Mouse (Mus musculus) kidney, embryonic 14.5 days (tissue): ENCODE measurements at regions not wholly inside any gene's neighbourhood (a gene's known extent, or its start where the extent isn't known, plus 50 kb on each side); places are given as distances from the start of the nearest gene placed in this dataset.

Experiments used
- ATAC-seq: fragments of 200-750 bp; cut with Nextera tagmentation; 2 replicates; pipeline ENCODE4 v1.8.0; 2017; ENCODE audit warnings: moderate number of reproducible peaks, mild to moderate bottlenecking, moderate TSS enrichment, moderate library complexity; ENCODE audit not compliant: low FRiP score, low TSS enrichment
- H3K27ac ChIP-seq: fragments of 300-500 bp; sonication (generic); 2 replicates; pipeline ENCODE4 v1.5.1; 2014; ENCODE audit warnings: low read depth, mild to moderate bottlenecking, low read length, moderate library complexity, mixed read lengths
- H3K27me3 ChIP-seq: fragments of 300-500 bp; sonication (generic); 2 replicates; pipeline ENCODE4 v1.6.1; 2014; ENCODE audit warnings: mild to moderate bottlenecking, low read length; ENCODE audit not compliant: control insufficient read depth, insufficient read depth
- H3K36me3 ChIP-seq: fragments of 300-500 bp; sonication (generic); 2 replicates; pipeline ENCODE4 v1.6.1; 2014; ENCODE audit warnings: low read length, mixed read lengths; ENCODE audit not compliant: control insufficient read depth, insufficient read depth
- H3K4me1 ChIP-seq: fragments of 300-500 bp; sonication (generic); 2 replicates; pipeline ENCODE4 v1.6.1; 2014; ENCODE audit warnings: low read length, mixed read lengths; ENCODE audit not compliant: control insufficient read depth, insufficient read depth
- H3K4me2 ChIP-seq: fragments of 300-500 bp; sonication (generic); replicated peaks from 2 replicates; pipeline ENCODE4 v1.6.1; 2014; ENCODE audit warnings: low read depth, mild to moderate bottlenecking, low read length
- H3K4me3 ChIP-seq: fragments of 300-500 bp; sonication (generic); 2 replicates; pipeline ENCODE4 v1.5.1; 2014; ENCODE audit warnings: mild to moderate bottlenecking, low read length
- H3K9ac ChIP-seq: fragments of 300-500 bp; sonication (generic); 2 replicates; pipeline ENCODE4 v1.6.1; 2014; ENCODE audit warnings: low read depth, mild to moderate bottlenecking, low read length, moderate library complexity
- H3K9me3 ChIP-seq: fragments of 300-500 bp; sonication (generic); 2 replicates; pipeline ENCODE4 v1.6.1; 2016; ENCODE audit warnings: low read length; ENCODE audit not compliant: control insufficient read depth
- WGBS: fragments of 180-500 bp; shearing (Covaris S2); extraction: QIAGEN DNeasy Blood & Tissue Kit; methylation state at CpG from one replicate; pipeline ENCODE4 v1.1.7; 2014; 5-methylcytosine and 5-hydroxymethylcytosine counted together

- 55% methylated on average over 3 of the region's 3 CpGs for WGBS
- ATAC-seq: no peak
- Histone ChIP-seq H3K9ac (no peak overlapping the region), H3K4me3 (no peak overlapping the region), H3K4me1 (peaks cover 13% of the 10 kb centered on the region), H3K27me3 (peaks cover 4% of the 10 kb centered on the region; the same call in 1 of the 2 replicates), H3K36me3 (no peaks in the 10 kb centered on the region), H3K27ac (no peak overlapping the region), H3K4me2 (no peak overlapping the region), H3K9me3 (no peaks in the 10 kb centered on the region)
Observed at GRCm38 (mm10) chr1:61146222-61146723, 168.5 kb downstream of the Icos start.

GRCm38 (mm10) chr1:61151742-61152141 lies 174.0 kb downstream of the Icos start:
- Histone ChIP-seq H3K9me3 (no peaks in the 10 kb centered on the region), H3K4me1 (no peaks in the 10 kb centered on the region), H3K4me2 (no peak overlapping the region), H3K27me3 (no peaks in the 10 kb centered on the region), H3K9ac (no peak overlapping the region), H3K4me3 (no peak overlapping the region), H3K27ac (no peak overlapping the region), H3K36me3 (no peaks in the 10 kb centered on the region)
- WGBS: 40% methylated on average over 2 of the region's 2 CpGs
- ATAC-seq: no peak

- Histone ChIP-seq H3K4me1 (no peaks in the 10 kb centered on the region), H3K27ac (no peak overlapping the region), H3K27me3 (no peaks in the 10 kb centered on the region), H3K9me3 (no peaks in the 10 kb centered on the region), H3K4me2 (no peak overlapping the region), H3K4me3 (no peak overlapping the region), H3K9ac (no peak overlapping the region), H3K36me3 (no peaks in the 10 kb centered on the region)
- WGBS: 75% methylated on average over 5 of the region's 5 CpGs
- ATAC-seq: no peak
Observed at GRCm38 (mm10) chr1:61152157-61152556, 174.4 kb downstream of the Icos start.

DNA sequence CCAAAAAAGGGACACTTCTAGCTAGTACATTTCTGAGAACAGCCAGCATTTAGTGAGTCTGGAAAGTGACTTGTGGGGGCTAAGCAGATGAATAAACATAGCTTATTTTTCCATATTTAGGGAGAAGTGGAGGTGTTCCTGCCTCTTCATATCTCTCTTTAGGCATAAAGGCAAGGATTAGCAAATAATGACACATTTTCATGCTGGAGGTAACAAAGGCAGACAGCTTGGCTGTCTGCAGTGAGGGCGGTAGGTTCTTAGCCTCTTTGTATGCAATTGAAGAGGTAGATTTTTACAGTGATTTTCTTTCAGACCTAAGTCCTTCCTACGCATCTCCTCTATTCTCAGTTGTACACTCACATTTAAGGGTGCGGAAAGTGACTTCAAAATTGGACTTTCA lies 176.5 kb downstream of the Icos start:
- no peaks in the 10 kb centered on the region for H3K36me3 ChIP-seq
- 95% methylated on average over 3 of the region's 3 CpGs for WGBS

GRCm38 (mm10) chr1:61157271-61157670 lies 179.5 kb downstream of the Icos start:
- H3K4me2 ChIP-seq: no peak overlapping the region
- H3K9me3 ChIP-seq: no peaks in the 10 kb centered on the region
- no peaks in the 10 kb centered on the region for H3K27me3 ChIP-seq
- H3K4me1 ChIP-seq: no peaks in the 10 kb centered on the region
- no peak overlapping the region for H3K4me3 ChIP-seq
- WGBS: 85% methylated on average over 4 of the region's 4 CpGs
- H3K36me3 ChIP-seq: no peaks in the 10 kb centered on the region
- no peak overlapping the region for H3K27ac ChIP-seq
- no peak overlapping the region for H3K9ac ChIP-seq
- no peak for ATAC-seq

More for the DNA sequence above, 176.5 kb downstream of the Icos start:
- no peak for ATAC-seq
- Histone ChIP-seq H3K27ac (no peak overlapping the region), H3K27me3 (no peaks in the 10 kb centered on the region), H3K9me3 (no peaks in the 10 kb centered on the region), H3K4me3 (no peak overlapping the region), H3K4me1 (no peaks in the 10 kb centered on the region), H3K9ac (no peak overlapping the region), H3K4me2 (no peak overlapping the region)

DNA sequence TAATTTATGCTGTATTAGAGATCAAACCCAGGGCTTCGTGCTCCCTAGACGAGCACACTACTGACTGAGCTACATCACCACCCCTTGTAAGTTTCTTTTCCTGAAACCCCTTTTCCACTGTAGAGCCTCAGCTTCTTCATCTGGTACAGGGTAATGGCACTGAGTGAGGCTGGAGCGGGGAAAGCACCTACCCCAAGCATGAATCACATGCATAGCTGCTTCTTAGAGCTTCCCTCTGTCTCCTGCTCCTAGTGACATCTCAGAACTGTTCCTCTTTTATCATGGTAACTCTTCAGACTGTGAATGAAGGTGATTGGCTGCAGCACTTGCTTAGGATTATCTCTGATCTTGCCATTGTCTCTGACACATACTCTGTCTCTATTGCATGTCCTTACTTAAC lies 182.8 kb downstream of the Icos start:
- no peak for ATAC-seq
- Histone ChIP-seq H3K27me3 (no peaks in the 10 kb centered on the region), H3K4me1 (no peaks in the 10 kb centered on the region), H3K9me3 (no peaks in the 10 kb centered on the region), H3K4me3 (no peak overlapping the region), H3K9ac (no peak overlapping the region), H3K27ac (no peak overlapping the region), H3K4me2 (no peak overlapping the region), H3K36me3 (no peaks in the 10 kb centered on the region)
- 79% methylated on average over 3 of the region's 3 CpGs for WGBS

GRCm38 (mm10) chr1:61164271-61164670 lies 186.5 kb downstream of the Icos start:
- H3K4me3 ChIP-seq: no peak overlapping the region
- H3K36me3 ChIP-seq: no peaks in the 10 kb centered on the region
- no peaks in the 10 kb centered on the region for H3K9me3 ChIP-seq
- 87% methylated on average over 2 of the region's 2 CpGs for WGBS
- no peaks in the 10 kb centered on the region for H3K4me1 ChIP-seq
- ATAC-seq: no peak
- H3K4me2 ChIP-seq: no peak overlapping the region
- no peak overlapping the region for H3K9ac ChIP-seq
- no peaks in the 10 kb centered on the region for H3K27me3 ChIP-seq
- H3K27ac ChIP-seq: no peak overlapping the region

- no peak overlapping the region for H3K4me2 ChIP-seq
- H3K4me1 ChIP-seq: no peaks in the 10 kb centered on the region
- H3K36me3 ChIP-seq: no peaks in the 10 kb centered on the region
- H3K27ac ChIP-seq: no peak overlapping the region
- no peak overlapping the region for H3K9ac ChIP-seq
- no peak overlapping the region for H3K4me3 ChIP-seq
- H3K9me3 ChIP-seq: no peaks in the 10 kb centered on the region
- ATAC-seq: no peak
- H3K27me3 ChIP-seq: no peaks in the 10 kb centered on the region
- WGBS: 73% methylated on average over 6 of the region's 6 CpGs
Observed at GRCm38 (mm10) chr1:61171941-61172340, 194.2 kb downstream of the Icos start.

GRCm38 (mm10) chr1:61172946-61173345 lies 195.2 kb downstream of the Icos start:
- no peak overlapping the region for H3K9ac ChIP-seq
- H3K9me3 ChIP-seq: no peaks in the 10 kb centered on the region
- no peaks in the 10 kb centered on the region for H3K36me3 ChIP-seq
- 78% methylated on average over 6 of the region's 6 CpGs for WGBS
- no peak for ATAC-seq
- H3K27ac ChIP-seq: no peak overlapping the region
- H3K4me3 ChIP-seq: no peak overlapping the region
- H3K4me1 ChIP-seq: no peaks in the 10 kb centered on the region
- no peak overlapping the region for H3K4me2 ChIP-seq
- H3K27me3 ChIP-seq: no peaks in the 10 kb centered on the region
